Mouse (Mus musculus) cerebral cortex, adult 2 months (tissue): ENCODE measurements around the gene 4930474N05Rik.

Experiments used
- WGBS: fragments of 180-500 bp; shearing (Covaris S2); methylation state at CpG from one replicate; pipeline ENCODE4 v1.1.7; 2018; 5-methylcytosine and 5-hydroxymethylcytosine counted together

Gene 4930474N05Rik

DNA sequence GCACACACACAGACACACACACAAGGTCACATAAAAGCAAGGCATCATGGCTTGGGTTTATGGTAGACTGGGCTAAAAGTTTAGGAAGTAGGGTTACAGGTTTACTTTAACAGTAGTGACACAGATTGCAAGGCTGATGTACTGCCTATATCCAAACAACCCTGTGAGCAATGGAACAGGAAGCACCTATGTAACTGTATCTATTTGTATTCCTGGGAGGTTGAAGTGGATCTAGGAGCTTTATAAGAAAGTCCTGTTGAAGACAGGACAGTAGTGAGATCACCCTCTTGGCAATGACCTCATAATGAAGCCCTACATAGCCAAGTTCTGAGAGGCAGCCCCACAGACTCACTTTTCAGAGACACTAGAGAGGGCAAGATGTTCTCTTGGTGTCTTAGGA, at the start of gene 4930474N05Rik:
4930474N05Rik (plus strand) TSS at position 301 of the 400 bp plus-strand sequence.

DNA sequence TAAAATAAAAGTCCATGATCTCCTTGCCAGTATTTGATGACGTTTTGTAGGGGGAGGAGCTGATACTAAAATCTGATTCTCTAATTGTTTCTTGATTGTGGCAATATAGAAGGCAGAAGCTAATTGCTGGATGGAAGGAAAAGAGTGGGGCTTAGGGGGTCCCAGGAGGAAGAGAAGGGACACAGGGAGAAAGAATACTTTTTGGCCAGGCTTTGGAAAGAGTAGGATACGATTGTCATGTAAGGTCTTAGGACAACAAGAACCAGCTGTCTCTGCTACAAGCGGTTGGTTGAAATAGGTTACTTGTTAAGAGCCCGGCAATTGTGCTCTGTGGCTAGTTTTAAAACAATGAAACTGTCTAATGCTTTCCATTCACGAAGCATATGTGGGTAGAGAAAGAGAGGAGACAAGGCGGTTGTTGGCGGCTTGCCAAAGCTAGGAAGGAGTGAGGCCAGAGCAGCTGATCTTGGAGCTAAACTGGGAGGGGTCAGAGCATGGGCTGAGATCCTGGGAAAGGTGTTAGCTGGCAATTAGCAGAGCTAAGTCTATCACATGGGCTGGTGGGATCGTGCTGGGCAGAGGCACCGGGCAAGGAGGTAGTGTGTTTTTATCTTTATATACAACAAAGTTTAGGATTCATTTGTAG, 45.8 kb upstream of the 4930474N05Rik start:
- 27% methylated on average over 9 of the region's 9 CpGs for WGBS

DNA sequence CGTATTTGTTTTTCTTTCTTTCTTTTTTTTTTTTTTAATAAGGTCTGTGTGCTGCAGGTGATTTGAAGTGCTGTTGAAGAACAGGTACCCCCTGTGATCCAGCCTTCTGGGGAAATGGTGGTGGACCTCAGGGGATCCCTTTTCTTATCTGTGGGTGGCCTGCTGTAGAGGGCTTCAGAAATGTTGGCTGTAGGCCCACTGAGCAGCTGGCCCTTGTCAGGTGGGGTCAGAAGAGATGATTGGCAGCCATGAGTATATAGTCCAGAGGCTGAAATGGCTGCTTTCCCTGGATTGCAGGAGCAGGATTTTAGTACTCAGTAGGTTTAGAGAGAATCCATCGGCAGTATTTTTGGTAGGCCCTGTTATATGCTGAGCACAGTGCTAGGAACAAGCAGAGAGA, 41.4 kb upstream of the 4930474N05Rik start:
- 60% methylated on average over 2 of the region's 2 CpGs for WGBS

DNA sequence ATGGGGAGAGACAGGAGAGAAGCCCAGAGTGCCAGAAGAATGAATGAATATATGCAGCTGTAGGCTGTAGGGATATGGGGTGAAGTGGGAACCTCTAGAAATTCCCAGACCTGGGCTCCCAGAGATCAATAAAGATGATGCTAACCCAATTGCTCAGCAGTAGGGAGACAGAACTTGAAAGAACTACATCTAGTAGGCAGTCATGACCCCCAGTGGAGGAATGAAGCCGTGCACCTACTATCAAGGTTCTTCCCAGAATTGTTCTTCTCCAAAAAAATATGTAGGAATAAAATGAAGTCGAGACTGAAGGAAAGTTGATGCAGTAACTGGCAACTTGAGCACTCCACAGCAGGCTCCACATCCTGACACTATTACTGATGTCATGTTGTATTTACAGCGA, 3.8 kb downstream of the 4930474N05Rik start:
- WGBS, result 86% methylated on average over 3 of the region's 3 CpGs

DNA sequence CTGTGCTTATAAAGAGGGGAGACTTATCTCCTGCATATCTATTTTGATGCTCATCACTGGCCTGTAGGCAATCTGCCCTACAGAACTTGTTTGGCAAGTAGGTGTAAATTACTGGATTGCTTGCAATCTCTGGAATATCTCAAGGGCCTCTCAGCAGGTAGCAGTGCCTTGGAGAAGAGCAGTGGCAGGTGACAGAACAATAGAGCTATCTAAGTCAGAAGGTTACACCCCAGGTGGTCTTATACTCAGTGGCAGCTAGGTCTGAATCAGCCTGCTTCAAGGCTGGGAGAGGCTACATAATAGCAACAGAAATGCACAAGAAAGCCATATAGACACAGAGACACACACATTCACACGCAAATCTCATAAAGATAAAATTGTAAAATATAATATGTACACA, 4.9 kb downstream of the 4930474N05Rik start:
- 83% methylated on average over 1 of the region's 1 CpGs for WGBS

DNA sequence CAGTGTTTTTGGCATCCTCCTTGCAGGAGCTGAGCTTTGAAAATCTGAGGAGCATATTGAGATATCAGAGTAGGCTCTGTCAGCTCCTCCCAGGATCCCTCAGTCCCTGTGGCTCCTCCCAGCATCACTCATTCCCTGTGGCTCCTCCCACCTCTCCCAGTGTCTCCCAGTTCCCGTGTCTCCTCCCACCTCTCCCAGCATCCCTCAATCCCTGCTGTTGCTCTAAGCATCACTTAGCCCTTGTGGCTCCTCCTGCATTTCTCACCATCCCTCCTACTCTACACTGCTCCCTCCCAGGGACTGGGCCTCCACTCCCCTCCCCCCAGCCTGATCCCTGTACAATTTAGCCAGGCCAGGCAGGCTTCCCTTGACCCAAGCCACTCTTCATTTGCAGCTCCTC, 6.0 kb downstream of the 4930474N05Rik start:
- 50% methylated on average over 1 of the region's 1 CpGs for WGBS

DNA sequence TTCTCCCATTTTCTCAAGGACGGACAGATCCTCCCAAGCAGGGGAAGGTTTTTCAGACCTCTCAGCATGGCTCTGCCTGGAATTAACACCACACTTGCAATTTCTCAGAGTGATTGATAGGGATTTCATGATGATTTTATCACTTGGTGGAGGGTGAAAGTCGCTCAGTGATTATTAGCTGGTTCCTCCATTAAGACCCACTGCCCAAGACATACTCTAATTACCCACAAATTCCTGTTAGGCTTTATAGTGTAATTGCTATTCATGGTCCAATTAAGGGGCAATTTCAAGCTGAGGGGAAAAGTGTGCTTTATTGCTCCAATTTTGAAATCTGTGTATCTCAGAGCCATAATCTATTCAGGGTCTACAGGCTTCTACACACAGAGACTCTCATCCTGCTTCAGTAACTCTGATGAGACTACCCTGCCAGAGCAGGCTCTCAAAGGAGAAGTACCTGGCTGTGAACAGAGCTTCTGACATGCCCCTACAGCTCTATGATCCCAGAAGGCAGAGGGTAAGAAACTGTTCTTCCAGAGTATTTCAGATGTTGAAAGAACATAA, 29.1 kb downstream of the 4930474N05Rik start:
- WGBS, result 70% methylated on average over 2 of the region's 2 CpGs

DNA sequence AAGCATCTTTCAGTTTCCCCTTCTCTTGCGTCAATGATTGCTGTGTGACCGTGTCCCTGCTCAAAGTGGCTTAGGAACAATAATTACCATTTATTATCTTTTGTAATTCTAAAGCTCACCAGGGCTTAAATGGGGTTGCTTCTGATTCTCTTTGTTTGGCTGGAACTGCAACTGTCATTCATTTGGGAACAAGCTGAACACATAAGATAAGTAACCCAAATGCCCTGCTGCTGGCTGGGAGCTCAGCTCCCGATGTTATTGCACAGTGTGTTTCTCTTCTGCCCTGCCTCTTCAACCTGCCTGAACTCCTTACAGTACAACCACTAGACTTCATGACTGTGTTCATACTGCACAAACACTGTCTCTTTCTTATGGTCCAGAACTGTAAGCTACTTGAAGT, 41.0 kb downstream of the 4930474N05Rik start:
- 74% methylated on average over 3 of the region's 3 CpGs for WGBS

DNA sequence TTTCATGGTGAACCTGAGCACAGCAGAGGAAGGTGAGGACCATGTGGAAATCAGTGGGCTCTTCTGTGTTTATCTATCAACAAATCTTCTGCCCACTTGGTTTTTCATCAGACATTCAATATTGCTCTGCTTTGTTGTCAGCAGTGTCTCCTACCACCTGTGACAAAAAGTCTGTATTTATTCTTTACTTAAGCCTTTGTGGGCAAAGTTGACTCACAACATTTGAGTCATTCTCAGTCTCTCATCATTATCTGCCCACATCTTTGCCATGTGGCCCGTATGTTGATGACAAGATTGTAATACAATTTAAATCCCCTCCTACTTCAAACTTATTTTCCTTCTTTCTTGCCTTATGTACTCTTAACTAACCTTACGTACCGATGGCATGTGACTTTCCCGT, 43.0 kb downstream of the 4930474N05Rik start:
- 84% methylated on average over 4 of the region's 4 CpGs for WGBS
